Mouse (Mus musculus) left cerebral cortex, postnatal 10 days (tissue): ENCODE results near the gene Sertad3. TPM values are rescaled to one million over a fixed set of nuclear protein-coding genes. Genes with fewer than 3 reads are reported as not detected.

ENCODE experiments used
- DNase-seq, 2 experiments: peaks; one replicate each; pipeline ENCODE4 v3.0.0; 2021 to 2022; ENCODE audit warnings: low spot score in 2 of 2, mixed read lengths in 1 of 2; ENCODE audit errors: extremely low spot score in 1 of 2
- intact Hi-C: fragments of 180-260 bp; cut with DNase I; formaldehyde crosslinking; loops from one replicate; pipeline ENCODE4 v1.15.1; 2025
- total RNA-seq, 2 experiments: library from RNA; stranded (reverse); gene quantifications; 2 replicates each; pipeline ENCODE4 v1.2.3; 2021

Gene Sertad3
- total RNA-seq, 2 experiments from 2014 or later = 2.5 to 3.2 TPM

DNA sequence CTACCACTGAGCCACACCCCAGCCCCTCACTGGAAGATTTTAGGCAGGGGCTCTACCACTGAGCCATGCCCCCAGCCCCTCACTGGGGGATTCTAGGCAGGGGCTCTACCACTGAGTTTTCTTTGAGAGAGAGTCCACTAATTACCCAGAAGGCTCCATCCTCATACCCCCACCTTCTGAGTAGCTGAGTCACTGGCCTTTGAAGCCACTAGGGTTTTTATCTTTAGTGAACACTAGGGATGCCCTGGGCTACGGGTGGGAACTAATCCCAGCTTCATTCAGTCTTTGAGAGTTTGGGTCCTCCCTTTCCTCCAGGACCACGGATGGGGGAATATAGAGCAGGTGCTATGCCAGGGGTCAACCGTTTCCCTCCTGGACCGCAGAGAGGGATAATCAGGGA, 15.0 kb upstream of the Sertad3 start:
- DNase-seq = no peak
- intact Hi-C loops = no loop called here

DNA sequence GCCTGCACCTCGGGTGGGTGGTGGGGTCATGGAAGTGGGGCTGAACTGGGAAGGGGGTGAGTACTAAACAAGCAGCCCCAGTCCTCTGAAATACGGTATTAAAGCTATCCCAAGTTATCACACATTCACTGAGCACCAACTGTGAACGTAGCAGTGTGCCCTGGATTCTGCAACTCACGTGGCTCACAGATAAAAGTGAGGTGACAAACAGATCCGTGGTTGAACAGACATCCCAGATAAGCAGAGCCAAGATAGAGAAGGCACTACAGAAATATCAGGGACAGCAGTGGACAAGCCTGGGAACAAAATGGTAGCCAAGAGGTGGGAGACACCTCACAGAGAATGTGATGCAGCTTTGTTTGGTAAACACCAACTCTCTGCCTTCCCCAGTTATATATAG, 13.9 kb upstream of the Sertad3 start:
- no peak for DNase-seq
- intact Hi-C loops = no loop called here

DNA sequence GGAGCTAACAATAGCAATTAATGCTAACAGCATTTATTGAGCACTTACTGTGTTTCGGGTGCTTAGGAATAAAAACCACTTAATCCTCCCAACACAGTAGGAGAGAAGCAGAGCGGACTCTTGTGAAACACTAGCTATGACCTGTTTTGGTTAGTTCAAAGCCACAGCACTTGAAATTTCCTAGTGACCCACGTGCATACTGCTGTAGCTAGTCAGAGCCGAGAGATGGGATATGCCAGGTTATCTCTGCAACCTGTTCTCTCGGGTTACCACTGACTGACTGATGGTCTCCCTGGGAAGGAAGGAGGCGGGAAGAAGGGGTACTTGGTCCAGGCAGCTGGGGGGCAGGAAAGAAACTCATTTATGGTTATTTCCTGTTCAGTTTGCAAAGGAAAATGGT, 13.1 kb upstream of the Sertad3 start:
- intact Hi-C loops = no loop called here
- DNase-seq = no peak

DNA sequence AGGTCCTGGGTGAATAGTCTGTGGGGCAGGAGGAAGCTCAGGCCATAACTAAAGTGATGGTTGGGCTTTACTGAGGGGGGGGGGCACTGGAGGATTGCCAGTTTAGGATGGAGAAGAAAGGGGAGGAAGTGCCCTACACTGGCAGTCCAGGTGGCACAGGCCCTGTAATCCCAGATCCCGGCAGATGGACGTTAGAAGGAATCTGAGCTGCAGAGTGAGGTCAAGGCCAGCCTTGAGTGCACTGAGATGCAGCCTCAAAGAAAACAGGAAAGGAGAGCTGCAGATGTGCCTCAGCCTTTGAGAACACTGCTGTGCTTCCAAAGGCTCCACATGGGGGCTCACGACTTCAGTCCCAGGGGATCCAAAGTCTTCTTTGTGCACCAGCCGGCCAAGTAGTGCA, 5.9 kb upstream of the Sertad3 start:
- DNase-seq = no peak
- intact Hi-C loops = no loop called here

GRCm38 (mm10) chr7:27471390-27472120, 2.0 kb upstream of the Sertad3 start:
- no peak for DNase-seq
- intact Hi-C loops = loop anchor here (5.0 kb wide), 1 partner anchor 121 kb away; the partner anchor contains the start of gene Akt2

DNA sequence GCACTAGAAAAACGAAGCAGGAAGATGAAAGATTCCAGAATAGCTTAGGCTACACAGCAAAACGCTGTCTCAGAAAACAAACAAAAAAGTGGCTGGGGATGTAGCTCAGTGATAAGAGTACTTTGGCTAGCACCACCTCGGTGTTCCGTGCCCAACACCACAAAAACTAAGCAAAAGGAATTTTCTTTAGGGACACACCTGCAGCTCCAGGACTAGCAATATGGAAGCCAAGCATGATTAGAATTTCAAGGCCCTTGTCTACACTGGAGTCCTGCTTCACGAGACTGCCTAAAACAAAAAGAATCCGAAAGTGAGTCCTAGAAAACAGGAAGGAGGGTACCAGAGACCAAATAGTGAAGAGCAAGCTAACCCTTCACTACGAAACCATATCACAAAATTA, 972 bp upstream of the Sertad3 start:
- intact Hi-C loops = loop anchor here (5.0 kb wide), 1 partner anchor 120 kb away; the partner anchor contains the start of gene Akt2
- DNase-seq = no peak

- intact Hi-C loops = loop anchor here (5.0 kb wide), 1 partner anchor 118 kb away; the partner anchor contains the start of gene Akt2
- no peak for DNase-seq
Observed at GRCm38 (mm10) chr7:27473835-27474489, 394 bp downstream of the Sertad3 start.

GRCm38 (mm10) chr7:27474490-27474954, 954 bp downstream of the Sertad3 start:
- peak; percentile 96 to 99 for DNase-seq
- intact Hi-C loops = loop anchor here (5.0 kb wide), 1 partner anchor 118 kb away; the partner anchor contains the start of gene Akt2

DNA sequence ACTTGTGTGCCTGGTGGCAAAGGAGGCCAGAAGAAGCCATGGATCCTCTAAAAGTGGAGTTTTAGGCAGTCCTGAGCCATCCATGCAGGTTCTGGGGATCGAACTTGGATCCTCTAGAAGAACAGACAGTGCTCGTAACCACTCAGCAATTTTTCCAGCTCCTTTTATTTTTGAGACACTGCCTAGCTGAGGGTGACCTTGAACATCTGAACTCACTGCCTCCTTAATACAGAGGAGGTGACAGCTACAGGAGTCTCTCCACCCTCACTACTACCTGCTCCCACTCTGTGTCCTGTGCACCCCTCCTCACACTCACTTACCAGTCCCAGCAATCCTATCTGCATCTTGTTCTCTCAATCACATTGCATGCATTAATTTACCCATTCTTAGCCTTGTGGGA, 2.0 kb downstream of the Sertad3 start:
- DNase-seq = no peak
- intact Hi-C loops = no loop called here

DNA sequence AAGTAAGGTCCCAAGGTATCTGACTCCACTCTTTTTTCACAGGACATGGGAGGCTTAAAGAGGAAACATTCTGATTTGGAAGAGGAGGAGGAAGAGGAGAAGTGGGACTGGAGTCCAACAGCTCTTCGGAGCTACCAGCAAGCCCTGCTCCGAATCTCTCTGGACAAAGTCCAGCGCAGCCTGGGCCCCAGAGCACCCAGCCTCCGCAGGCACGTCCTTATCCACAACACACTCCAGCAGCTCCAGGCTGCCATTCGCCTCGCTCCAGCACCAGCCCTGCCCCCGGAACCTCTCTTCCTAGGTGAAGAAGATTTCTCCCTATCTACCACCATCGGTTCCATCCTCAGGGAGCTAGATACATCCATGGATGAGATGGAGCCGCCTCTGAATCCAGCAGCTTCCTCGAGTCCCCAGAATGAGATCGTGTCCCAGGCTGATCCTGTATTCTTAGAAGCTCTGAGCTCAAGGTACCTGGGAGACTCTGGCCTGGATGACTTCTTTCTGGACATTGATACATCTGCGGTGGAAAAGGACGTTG, 2.6 kb downstream of the Sertad3 start:
- intact Hi-C loops = no loop called here
- DNase-seq = no peak

DNA sequence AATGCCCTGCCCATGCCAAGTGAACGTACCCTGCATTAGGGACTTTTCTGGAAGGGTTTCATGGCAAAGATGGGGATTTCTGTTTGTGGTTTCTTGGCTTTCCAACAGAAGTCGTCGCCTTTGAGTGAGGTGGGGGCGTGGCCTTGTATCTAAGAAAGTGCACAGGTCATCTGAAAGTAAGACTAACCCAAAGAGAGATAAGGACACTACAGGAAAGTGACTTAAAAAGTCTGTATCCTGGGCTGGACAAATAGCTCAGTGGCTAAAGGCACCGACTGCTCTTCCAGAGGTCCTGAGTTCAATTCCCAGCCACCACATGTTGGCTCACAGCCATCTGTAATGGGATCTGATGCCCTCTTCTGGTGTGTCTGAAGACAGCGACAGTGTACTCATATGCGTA, 5.0 kb downstream of the Sertad3 start:
- intact Hi-C loops = no loop called here

GRCm38 (mm10) chr7:27479750-27480149, 6.2 kb downstream of the Sertad3 start:
- intact Hi-C loops = no loop called here
- no peak for DNase-seq

More for the DNA sequence above, 5.0 kb downstream of the Sertad3 start:
- no peak for DNase-seq

DNA sequence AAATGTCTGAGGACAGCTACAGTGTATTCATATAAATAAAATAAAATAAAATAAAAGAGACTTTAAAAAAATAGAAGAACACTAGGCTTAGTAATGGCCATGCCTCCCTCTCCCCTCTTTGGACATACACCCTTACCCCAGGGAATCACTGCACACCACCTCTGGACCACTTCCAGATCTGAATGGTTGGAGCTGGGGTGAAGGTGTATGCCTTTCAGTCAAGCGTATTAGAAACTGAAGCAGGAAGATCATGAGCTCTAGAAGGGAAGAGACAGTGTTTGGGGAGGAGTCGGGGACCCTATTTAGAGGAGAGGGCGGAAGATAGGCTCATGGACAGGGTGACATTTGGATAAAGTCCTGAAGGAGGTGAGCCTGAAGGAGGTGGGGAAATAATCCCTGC, 6.9 kb downstream of the Sertad3 start:
- intact Hi-C loops = no loop called here
- DNase-seq = no peak

DNA sequence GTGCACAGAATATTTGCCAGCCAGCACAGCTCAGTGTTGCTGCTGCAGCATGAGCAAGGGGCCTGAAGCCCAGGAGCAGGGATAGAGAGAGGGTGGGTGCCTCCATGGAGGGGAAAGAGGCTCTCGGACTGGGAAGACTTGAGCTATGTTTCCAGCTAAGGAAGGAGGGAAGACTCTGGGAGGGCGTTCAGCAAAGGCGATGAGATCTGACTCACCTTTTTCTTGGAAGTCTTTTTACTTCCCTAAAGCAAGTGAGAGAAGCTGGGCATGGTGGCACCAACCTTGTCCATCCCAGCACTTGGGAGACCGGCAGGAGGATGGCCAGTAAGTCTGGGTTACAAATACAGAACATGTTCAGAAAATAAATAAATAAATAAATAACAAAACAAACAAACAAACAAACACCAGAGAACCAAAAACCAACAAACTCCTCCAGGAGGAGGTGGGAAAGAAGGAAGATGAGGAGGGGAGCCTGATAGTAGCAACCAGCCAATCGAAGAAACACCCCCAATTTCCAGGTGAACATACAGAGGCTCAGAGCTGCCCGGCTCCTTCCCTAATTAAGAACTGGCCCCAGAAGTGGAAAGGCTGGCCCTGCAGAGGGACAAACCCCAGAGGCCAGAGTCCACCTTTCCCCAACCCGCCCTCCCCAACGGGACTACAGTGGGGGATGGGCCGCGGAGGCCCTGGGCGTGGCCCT, 7.5 kb downstream of the Sertad3 start:
- no peak for DNase-seq
- intact Hi-C loops = no loop called here

GRCm38 (mm10) chr7:27481627-27481969, 8.0 kb downstream of the Sertad3 start:
- intact Hi-C loops = no loop called here

GRCm38 (mm10) chr7:27483860-27484259, 10.3 kb downstream of the Sertad3 start:
- intact Hi-C loops = no loop called here
- no peak for DNase-seq

More at GRCm38 (mm10) chr7:27481627-27481969, 8.0 kb downstream of the Sertad3 start:
- peak; percentile 50 to 90 for DNase-seq

- no peak for DNase-seq
- intact Hi-C loops = no loop called here
Observed at GRCm38 (mm10) chr7:27486102-27486769, 12.7 kb downstream of the Sertad3 start.

GRCm38 (mm10) chr7:27486770-27487697, 13.5 kb downstream of the Sertad3 start, which contains the start of gene Sertad1:
TSS of gene Sertad1 (plus strand) at chr7:27486910.
- intact Hi-C loops = no loop called here
- DNase-seq = peak; percentile 99 to 100
